ENCODE assay signal across 29 mouse cellular contexts in the genomic region with DNA sequence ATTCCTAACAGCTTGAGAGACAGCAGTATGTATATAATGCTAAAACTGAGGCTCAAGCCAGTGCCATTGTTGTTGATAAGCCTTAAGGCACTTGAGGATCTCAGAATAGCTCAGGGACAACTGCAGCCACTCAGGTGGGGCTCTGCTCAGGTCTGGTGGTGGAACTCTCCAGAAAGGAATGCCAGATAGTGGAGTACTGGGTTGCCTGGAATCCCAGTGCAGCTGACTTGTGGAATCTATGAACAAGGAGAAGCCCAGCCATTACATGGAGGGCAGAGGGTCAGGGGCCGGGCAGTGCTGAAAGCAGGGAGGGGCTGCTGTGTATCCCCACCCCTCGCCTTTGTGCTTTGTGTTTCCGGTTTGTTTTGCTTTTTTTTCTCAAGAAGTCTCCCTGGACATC. TPM values are rescaled to one million over a fixed set of nuclear protein-coding genes. Genes with fewer than 3 reads are reported as not detected.
DNase-seq lines count a peak whose midpoint lies in the region; ATAC-seq and TF ChIP-seq lines count a peak whose summit lies in the region.
"Had no signal": no experiment of that assay in that cellular context is flagged by ENCODE, and none has a peak within 500 bp of the region (broad histone marks: within the 10 kb centered on the region; RNA-seq: fewer than 3 reads in every experiment).

No protein-coding gene starts in this region.

- TF ChIP-seq CTCF in heart, adult 2 months (IDR thresholded peaks at IDR 0.05) = no peak

- H3K36me3 ChIP-seq in heart, adult 2 months (ENCODE audit: control insufficient read depth, insufficient read depth, low read length) = no peaks in the 10 kb centered on the region
- no peaks in the 10 kb centered on the region for H3K36me3 ChIP-seq in heart, embryonic 14.5 days (ENCODE audit: control insufficient read depth, insufficient read depth, low read length)
- H3K36me3 ChIP-seq: embryonic facial prominence, embryonic 13.5 days; limb, embryonic 13.5 days; midbrain, embryonic 15.5 days had no signal

- WGBS in heart, adult 2 months = 16% methylated on average over 3 of the region's 3 CpGs
- 9% methylated on average over 3 of the region's 3 CpGs for WGBS in heart, embryonic 14.5 days

- peak; percentile 43; the same call in 1 of the 2 replicates for TF ChIP-seq EP300 in heart, adult 2 months (IDR thresholded peaks at IDR 0.05; ENCODE audit: insufficient read depth, low read depth, low read length)

- H3K4me1 ChIP-seq in heart, adult 2 months (ENCODE audit: control insufficient read depth, insufficient read depth, low read length) = peaks cover under 1% of the 10 kb centered on the region; the same call in 1 of the 2 replicates
- peaks cover 43 to 56% of the 10 kb centered on the region in 2 experiments for H3K4me1 ChIP-seq in heart, embryonic 14.5 days (ENCODE audit: control insufficient read depth in 2 of 2, insufficient read depth in 2 of 2, low read length in 2 of 2)

- no peak for DNase-seq in heart, adult 2 months
- DNase-seq in heart, postnatal 25 days (ENCODE audit: low spot score) = no peak
- peak; percentile 26 for DNase-seq in heart, adult 8-10 months (ENCODE audit: low spot score)
- DNase-seq in heart, postnatal 4 days = peak; percentile 46
- no peak for DNase-seq in yolk sac, embryonic 10.5 days (ENCODE audit: low spot score)
- DNase-seq in gastrocnemius, postnatal 14 days = no peak
- DNase-seq: cerebellum, adult 9-11 months; layer of hippocampus, adult 9-11 months; right cerebral cortex, adult 18-20 months had no signal

- no peak overlapping the region for H3K4me3 ChIP-seq in heart, adult 2 months
- no peak overlapping the region for H3K4me3 ChIP-seq in heart, embryonic 14.5 days (ENCODE audit: control insufficient read depth in 1 of 2, insufficient read depth in 1 of 2, low read depth in 1 of 2, low read length in 2 of 2)
- H3K4me3 ChIP-seq: embryonic facial prominence, embryonic 13.5 days; forebrain, embryonic 10.5 days; forebrain, embryonic 15.5 days; limb, embryonic 13.5 days; midbrain, embryonic 10.5 days; midbrain, embryonic 15.5 days had no signal

- H3K9ac ChIP-seq in heart, adult 2 months (ENCODE audit: low read depth, low read length) = no peak overlapping the region
- H3K9ac ChIP-seq in heart, embryonic 14.5 days (ENCODE audit: low read length) = no peak overlapping the region
- H3K9ac ChIP-seq: embryonic facial prominence, embryonic 13.5 days; forebrain, embryonic 15.5 days; hindbrain, embryonic 14.5 days; limb, embryonic 13.5 days; midbrain, embryonic 15.5 days had no signal

- no peaks in the 10 kb centered on the region for H3K79me2 ChIP-seq in heart, adult 2 months (replicated peaks; ENCODE audit: control insufficient read depth, insufficient read depth, low read length)

- ATAC-seq in heart, embryonic 14.5 days (ENCODE audit: insufficient number of reproducible peaks, insufficient read depth, low FRiP score, low read depth) = peak; percentile 40
- ATAC-seq: forebrain, embryonic 15.5 days; inflammation-experienced regulatory T-cells, adult 6 months; midbrain, embryonic 15.5 days had no signal

- intact Hi-C loops in heart, adult 2 months (cut with DNase I) = no loop called here
- intact Hi-C loops in heart, postnatal 25 days (cut with DNase I) = no loop called here
- intact Hi-C loops in gastrocnemius, postnatal 14 days (cut with DNase I; ENCODE audit: low total_unique reads) = no loop called here

- no peak overlapping the region for H3K27ac ChIP-seq in heart, adult 2 months
- peak overlapping the region; percentile 50 to 66 for H3K27ac ChIP-seq in heart, embryonic 14.5 days (replicated peaks in 1 of 2; ENCODE audit: control insufficient read depth in 1 of 2, insufficient read depth in 1 of 2, low read depth in 2 of 2, low read length in 2 of 2)
- H3K27ac ChIP-seq: embryonic facial prominence, embryonic 13.5 days; forebrain, embryonic 10.5 days; forebrain, embryonic 15.5 days; hindbrain, embryonic 14.5 days; limb, embryonic 13.5 days; midbrain, embryonic 10.5 days; midbrain, embryonic 15.5 days had no signal

- peaks cover 8% of the 10 kb centered on the region for H3K27me3 ChIP-seq in heart, adult 2 months (ENCODE audit: control insufficient read depth, insufficient read depth, low read length)
- peaks cover 48% of the 10 kb centered on the region for H3K27me3 ChIP-seq in heart, embryonic 14.5 days (ENCODE audit: control insufficient read depth, insufficient read depth, low read length)
- H3K27me3 ChIP-seq: forebrain, embryonic 15.5 days; midbrain, embryonic 15.5 days had no signal

- H3K4me2 ChIP-seq in heart, embryonic 14.5 days (ENCODE audit: low read length) = peak overlapping the region; percentile 34
- H3K4me2 ChIP-seq: embryonic facial prominence, embryonic 13.5 days; forebrain, embryonic 15.5 days; hindbrain, embryonic 14.5 days; limb, embryonic 13.5 days; liver, embryonic 11.5 days; midbrain, embryonic 15.5 days had no signal

- TF ChIP-seq POLR2A in heart, adult 2 months (IDR thresholded peaks at IDR 0.05; ENCODE audit: insufficient read depth, low read depth, low read length) = no peak

- no peaks in the 10 kb centered on the region for H3K9me3 ChIP-seq in heart, embryonic 14.5 days (ENCODE audit: control insufficient read depth, low read length)
- H3K9me3 ChIP-seq: embryonic facial prominence, embryonic 13.5 days; forebrain, embryonic 10.5 days; forebrain, embryonic 15.5 days; limb, embryonic 13.5 days; midbrain, embryonic 10.5 days; midbrain, embryonic 15.5 days had no signal

RNA-seq across cellular contexts. Expression of gene Slc22a7, which starts 20.2 kb away (rescaled TPM):
- total RNA-seq in heart, adult 2 months (2021) = not detected
- polyA plus RNA-seq in heart, adult 2 months (2012; rRNA removed) = 0.38 TPM in 1 of 2 replicates, not detected in the other
- total RNA-seq in heart, postnatal 25 days (2021) = not detected
- not detected for total RNA-seq in heart, adult 8-10 months (2022)
- polyA plus RNA-seq in heart, embryonic 14.5 days (2014; fragmentation: Nextera tagmentation; extraction: Ambion mirVana) = not detected in 2 replicates
- not detected for total RNA-seq in heart, postnatal 4 days (2021)
- not detected for total RNA-seq in gastrocnemius, postnatal 14 days (2021)
- total RNA-seq: adrenal gland, adult 18-20 months; adrenal gland, postnatal 25 days; gastrocnemius, adult 8-10 months; hematopoietic stem cell, adult 5-6 weeks; neutrophil, adult 5-6 weeks had no signal
- polyA plus RNA-seq: embryonic facial prominence, embryonic 13.5 days; forebrain, embryonic 10.5 days; gonadal fat pad, adult 2 months; hindbrain, embryonic 14.5 days; inflammation-experienced regulatory T-cells, adult 6 months; kidney, embryonic 14.5 days; limb, embryonic 13.5 days; liver, embryonic 11.5 days; midbrain, embryonic 10.5 days; midbrain, embryonic 15.5 days; neural tube, embryonic 11.5 days; stomach, embryonic 16.5 days had no signal

RNA-seq across cellular contexts. Expression of gene Ttbk1, which starts 29.0 kb away (rescaled TPM):
- total RNA-seq in heart, adult 2 months (2021) = under 1 TPM; 0.16 to 0.23 TPM
- 0.21 and 0.23 TPM in 2 replicates for polyA plus RNA-seq in heart, adult 2 months (2012; rRNA removed)
- total RNA-seq in heart, postnatal 25 days (2021) = under 1 TPM; 0.20 to 0.34 TPM
- total RNA-seq in heart, adult 8-10 months (2022) = under 1 TPM; 0.11 to 0.41 (median 0.24) TPM
- polyA plus RNA-seq in heart, embryonic 14.5 days (2014; fragmentation: Nextera tagmentation; extraction: Ambion mirVana) = 0.16 and 0.18 TPM in 2 replicates
- under 1 TPM; 0.33 to 0.45 TPM for total RNA-seq in heart, postnatal 4 days (2021)
- 1 to 10 TPM; 3.3 to 4.6 TPM for total RNA-seq in gastrocnemius, postnatal 14 days (2021)
- polyA plus RNA-seq: liver, embryonic 16.5 days had no signal

RNA-seq across cellular contexts. Expression of gene Crip3, which starts 29.7 kb away (rescaled TPM):
- total RNA-seq in heart, adult 2 months (2021) = under 1 TPM; 0.76 to 0.82 TPM
- 3.5 and 3.8 TPM in 2 replicates for polyA plus RNA-seq in heart, adult 2 months (2012; rRNA removed)
- under 1 TPM in 1 of 2 experiments, not detected in 1; 0.62 TPM for total RNA-seq in heart, postnatal 25 days (2021)
- total RNA-seq in heart, adult 8-10 months (2022) = 1 to 10 TPM in 1 of 4 experiments, under 1 TPM in 3; 0.54 to 1.0 (median 0.88) TPM
- polyA plus RNA-seq in heart, embryonic 14.5 days (2014; fragmentation: Nextera tagmentation; extraction: Ambion mirVana) = 0.61 and 1.3 TPM in 2 replicates
- under 1 TPM; 0.36 to 0.52 TPM for total RNA-seq in heart, postnatal 4 days (2021)
- 1 to 10 TPM in 1 of 2 experiments, under 1 TPM in 1; 0.78 to 1.7 TPM for total RNA-seq in gastrocnemius, postnatal 14 days (2021)
- total RNA-seq: hematopoietic stem cell, adult 5-6 weeks had no signal
- polyA plus RNA-seq: inflammation-experienced regulatory T-cells, adult 6 months; liver, embryonic 16.5 days had no signal

RNA-seq across cellular contexts. Expression of gene Dnph1, which starts 38.1 kb away (rescaled TPM):
- 1 to 10 TPM; 1.8 to 1.9 TPM for total RNA-seq in heart, adult 2 months (2021)
- polyA plus RNA-seq in heart, adult 2 months (2012; rRNA removed) = 0.80 and 0.97 TPM in 2 replicates
- 1 to 10 TPM; 1.1 to 2.4 TPM for total RNA-seq in heart, postnatal 25 days (2021)
- 1 to 10 TPM; 1.7 to 2.2 (median 1.8) TPM for total RNA-seq in heart, adult 8-10 months (2022)
- 25.8 and 26.4 TPM in 2 replicates for polyA plus RNA-seq in heart, embryonic 14.5 days (2014; fragmentation: Nextera tagmentation; extraction: Ambion mirVana)
- total RNA-seq in heart, postnatal 4 days (2021) = 10 to 100 TPM in 1 of 2 experiments, 1 to 10 TPM in 1; 9.5 to 10.2 TPM
- 1 to 10 TPM; 4.8 to 6.3 TPM for total RNA-seq in gastrocnemius, postnatal 14 days (2021)
- total RNA-seq: neutrophil, adult 5-6 weeks had no signal

Comparison
In these comparisons a context has a peak if more than half of its experiments do, and no peak if none do; other contexts are left out.
1. DNase-seq: peak in heart, adult 8-10 months (single experiment) and heart, postnatal 4 days (single experiment); none in heart, adult 2 months (0 of 2), heart, postnatal 25 days (single experiment), yolk sac, embryonic 10.5 days (single experiment) and gastrocnemius, postnatal 14 days (single experiment).